Mouse (Mus musculus) heart, embryonic 15.5 days (tissue): ENCODE results near the gene Lrmda. TPM values are rescaled to one million over a fixed set of nuclear protein-coding genes. Genes with fewer than 3 reads are reported as not detected.
A peak's percentile ranks its signal among the peaks of the same experiment; 100 is the strongest.

Source experiments
- ATAC-seq: fragments of 200-750 bp; cut with Nextera tagmentation; replicated peaks from 2 replicates; pipeline ENCODE4 v1.8.0; 2017; ENCODE audit warnings: low read depth, moderate TSS enrichment; ENCODE audit not compliant: insufficient number of reproducible peaks, insufficient read depth, low FRiP score
- H3K27ac ChIP-seq: fragments of 300-500 bp; sonication (generic); 2 replicates; pipeline ENCODE4 v1.5.1; 2015; ENCODE audit warnings: mild to moderate bottlenecking, inconsistent platforms
- H3K27me3 ChIP-seq: fragments of 300-500 bp; sonication (generic); 2 replicates; pipeline ENCODE4 v1.6.1; 2015; ENCODE audit warnings: inconsistent platforms
- H3K36me3 ChIP-seq: fragments of 300-500 bp; sonication (generic); 2 replicates; pipeline ENCODE4 v1.6.1; 2015; ENCODE audit warnings: mild to moderate bottlenecking, inconsistent platforms
- H3K4me1 ChIP-seq: fragments of 300-500 bp; sonication (generic); replicated peaks from 2 replicates; pipeline ENCODE4 v1.6.1; 2015; ENCODE audit warnings: inconsistent platforms
- H3K4me2 ChIP-seq: fragments of 300-500 bp; sonication (generic); 2 replicates; pipeline ENCODE4 v1.6.1; 2015; ENCODE audit warnings: inconsistent platforms, mild to moderate bottlenecking, moderate library complexity
- H3K4me3 ChIP-seq: fragments of 300-500 bp; sonication (generic); 2 replicates; pipeline ENCODE4 v1.5.1; 2015; ENCODE audit warnings: mild to moderate bottlenecking, inconsistent platforms
- H3K9ac ChIP-seq: fragments of 300-500 bp; sonication (generic); 2 replicates; pipeline ENCODE4 v1.6.1; 2015; ENCODE audit warnings: mild to moderate bottlenecking, inconsistent platforms
- H3K9me3 ChIP-seq: fragments of 300-500 bp; sonication (generic); replicated peaks from 2 replicates; pipeline ENCODE4 v1.6.1; 2016; ENCODE audit warnings: inconsistent platforms
- WGBS: fragments of 180-500 bp; shearing (Covaris S2); methylation state at CpG from one replicate; pipeline ENCODE4 v1.1.7; 2015; ENCODE audit warnings: mixed read lengths; 5-methylcytosine and 5-hydroxymethylcytosine counted together
- polyA plus RNA-seq: library from polyadenylated mRNA; unstranded; fragments of >200 nt; fragmentation: Nextera tagmentation; extraction: Ambion mirVana; gene quantifications from 2 replicates; pipeline ENCODE4 v1.2.1, GENCODE M21; 2015

Lrmda gene
- polyA plus RNA-seq, 1 experiment from 2014 or later = 0.83 TPM

DNA sequence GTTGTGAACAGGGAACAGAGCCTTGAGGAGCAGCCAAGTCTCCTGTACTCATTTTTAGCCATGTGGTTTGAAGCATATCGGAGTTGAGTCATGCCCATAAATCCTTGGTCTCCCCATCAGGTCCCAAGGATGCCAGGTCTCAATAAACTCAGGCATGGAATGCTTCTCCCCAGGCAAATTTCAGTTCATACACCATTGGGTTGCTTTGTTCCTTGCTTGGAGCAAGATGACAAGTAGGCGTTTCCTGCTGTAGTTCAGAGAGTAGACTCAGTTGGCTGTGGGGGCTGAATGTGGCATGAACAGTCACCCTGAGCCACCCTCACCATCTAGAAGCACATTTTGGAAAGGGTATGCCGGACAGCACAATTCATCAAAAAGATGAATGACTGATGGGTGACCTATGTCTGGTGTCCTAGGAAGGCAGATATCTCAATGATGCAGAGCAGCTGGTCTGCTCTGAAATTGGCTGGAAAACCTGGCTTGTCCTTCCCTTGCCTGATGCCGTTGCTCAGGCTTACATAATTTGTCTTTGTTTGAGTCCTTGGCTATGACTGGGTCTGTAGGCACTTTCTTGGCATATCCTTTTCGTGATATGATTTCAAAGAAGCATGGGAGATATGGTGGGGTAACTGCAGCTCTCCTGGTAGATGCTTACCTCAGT, 425.8 kb downstream of the Lrmda start:
- peak; percentile 39; the same call in 1 of the 2 replicates for ATAC-seq
- no peaks in the 10 kb centered on the region for H3K9me3 ChIP-seq
- H3K27me3 ChIP-seq = no peaks in the 10 kb centered on the region
- H3K4me3 ChIP-seq = no peak overlapping the region
- H3K9ac ChIP-seq = no peak overlapping the region
- no peak overlapping the region for H3K27ac ChIP-seq
- 68% methylated on average over 5 of the region's 5 CpGs for WGBS
- H3K36me3 ChIP-seq = no peaks in the 10 kb centered on the region
- H3K4me2 ChIP-seq = no peak overlapping the region
- peaks cover 10% of the 10 kb centered on the region for H3K4me1 ChIP-seq

DNA sequence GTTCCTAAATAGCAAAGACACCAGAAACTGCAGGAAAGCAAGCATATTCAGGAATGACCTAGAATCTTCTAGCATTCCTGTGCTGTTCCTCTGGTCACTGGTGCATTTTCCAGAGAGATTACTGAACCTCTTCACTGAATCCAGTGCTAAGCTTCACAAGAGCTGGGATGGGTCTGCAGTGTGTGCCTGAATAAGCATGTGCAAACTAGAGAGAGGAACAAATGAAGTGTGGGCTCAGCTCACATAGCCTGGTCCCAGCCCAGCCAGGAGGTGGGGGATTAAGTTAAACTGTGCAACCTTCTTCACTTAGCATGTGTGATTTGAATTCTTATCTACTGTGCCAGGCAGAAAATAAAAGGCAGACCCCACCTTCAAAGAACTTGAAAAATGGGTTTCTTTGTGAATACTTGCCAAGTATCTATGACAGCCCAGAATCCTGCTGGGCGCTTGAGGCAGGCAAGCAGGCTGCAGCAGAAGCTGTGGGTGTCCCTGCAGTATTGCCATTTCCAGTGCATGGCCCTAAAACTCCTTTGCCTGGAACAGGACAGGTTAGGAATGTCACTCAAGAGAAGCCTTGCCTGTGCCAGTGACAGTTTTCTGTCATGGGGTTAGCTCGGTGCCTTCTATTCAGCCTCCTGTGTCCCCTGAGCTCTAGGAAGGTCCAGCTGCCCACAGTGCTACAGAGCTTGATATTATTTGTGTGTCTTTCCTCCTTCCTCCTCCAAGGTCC, 426.5 kb downstream of the Lrmda start:
- 67% methylated on average over 2 of the region's 2 CpGs for WGBS
- H3K4me3 ChIP-seq = no peak overlapping the region
- H3K4me2 ChIP-seq = no peak overlapping the region
- peaks cover 3% of the 10 kb centered on the region for H3K4me1 ChIP-seq
- no peak overlapping the region for H3K27ac ChIP-seq
- no peaks in the 10 kb centered on the region for H3K27me3 ChIP-seq
- no peaks in the 10 kb centered on the region for H3K36me3 ChIP-seq
- no peak overlapping the region for H3K9ac ChIP-seq
- no peaks in the 10 kb centered on the region for H3K9me3 ChIP-seq
- no peak for ATAC-seq

GRCm38 (mm10) chr14:22451603-22452002, 432.1 kb downstream of the Lrmda start:
- no peak overlapping the region for H3K4me2 ChIP-seq
- no peaks in the 10 kb centered on the region; the same call in 1 of the 2 replicates for H3K27me3 ChIP-seq
- H3K27ac ChIP-seq = no peak overlapping the region
- H3K9me3 ChIP-seq = no peaks in the 10 kb centered on the region
- 91% methylated on average over 4 of the region's 4 CpGs for WGBS
- H3K36me3 ChIP-seq = no peaks in the 10 kb centered on the region
- no peak overlapping the region for H3K9ac ChIP-seq
- H3K4me1 ChIP-seq = no peaks in the 10 kb centered on the region
- H3K4me3 ChIP-seq = no peak overlapping the region
- ATAC-seq = no peak

- H3K4me3 ChIP-seq = no peak overlapping the region
- no peaks in the 10 kb centered on the region for H3K9me3 ChIP-seq
- no peak overlapping the region for H3K9ac ChIP-seq
- H3K36me3 ChIP-seq = no peaks in the 10 kb centered on the region
- no peaks in the 10 kb centered on the region for H3K4me1 ChIP-seq
- WGBS = 67% methylated on average over 1 of the region's 1 CpGs
- ATAC-seq = no peak
- no peak overlapping the region for H3K4me2 ChIP-seq
- H3K27ac ChIP-seq = no peak overlapping the region
- 0 out of 2 replicates have a peak, but pooled peaks cover 3% of the 10 kb centered on the region for H3K27me3 ChIP-seq
Observed at GRCm38 (mm10) chr14:22464314-22464713, 444.8 kb downstream of the Lrmda start.

- H3K4me3 ChIP-seq = no peak overlapping the region
- H3K9ac ChIP-seq = no peak overlapping the region
- no peak overlapping the region for H3K4me2 ChIP-seq
- WGBS = 62% methylated on average over 4 of the region's 4 CpGs
- H3K9me3 ChIP-seq = no peaks in the 10 kb centered on the region
- H3K27ac ChIP-seq = no peak overlapping the region
- no peaks in the 10 kb centered on the region for H3K27me3 ChIP-seq
- no peaks in the 10 kb centered on the region for H3K36me3 ChIP-seq
- ATAC-seq = no peak
- H3K4me1 ChIP-seq = no peaks in the 10 kb centered on the region
Observed at GRCm38 (mm10) chr14:22471041-22471440, 451.5 kb downstream of the Lrmda start.

GRCm38 (mm10) chr14:22473451-22473850, 453.9 kb downstream of the Lrmda start:
- WGBS = 62% methylated on average over 7 of the region's 7 CpGs
- no peak overlapping the region for H3K4me2 ChIP-seq
- no peak for ATAC-seq
- no peak overlapping the region for H3K27ac ChIP-seq
- H3K4me1 ChIP-seq = no peaks in the 10 kb centered on the region
- H3K27me3 ChIP-seq = no peaks in the 10 kb centered on the region
- H3K4me3 ChIP-seq = no peak overlapping the region
- no peaks in the 10 kb centered on the region for H3K36me3 ChIP-seq
- no peaks in the 10 kb centered on the region for H3K9me3 ChIP-seq
- H3K9ac ChIP-seq = no peak overlapping the region

GRCm38 (mm10) chr14:22473991-22474390, 454.5 kb downstream of the Lrmda start:
- Histone ChIP-seq H3K27ac (no peak overlapping the region), H3K9ac (no peak overlapping the region), H3K9me3 (no peaks in the 10 kb centered on the region), H3K4me3 (no peak overlapping the region), H3K36me3 (no peaks in the 10 kb centered on the region), H3K27me3 (no peaks in the 10 kb centered on the region), H3K4me2 (no peak overlapping the region), H3K4me1 (no peaks in the 10 kb centered on the region)
- WGBS = 51% methylated on average over 6 of the region's 6 CpGs
- no peak for ATAC-seq

DNA sequence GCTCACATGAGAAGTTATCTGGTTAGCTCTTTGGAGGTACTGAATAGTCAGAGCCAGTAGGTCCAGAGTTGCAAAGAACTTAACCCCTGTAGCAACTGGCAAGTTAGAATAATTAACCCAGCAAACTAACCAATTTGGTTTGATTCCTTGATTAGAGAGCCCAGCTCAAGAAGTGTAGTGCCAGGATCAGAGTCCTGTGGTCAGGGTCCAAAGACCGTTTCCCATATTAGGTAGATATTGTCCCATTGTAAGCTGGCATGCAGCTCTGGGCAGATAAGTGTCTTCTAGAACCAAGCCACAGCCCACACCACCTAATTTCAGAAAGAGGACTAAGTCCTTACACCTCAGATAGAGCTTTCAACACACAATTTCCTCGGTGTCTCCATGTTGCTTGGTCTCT, 473.8 kb downstream of the Lrmda start:
- no peak for ATAC-seq
- Histone ChIP-seq H3K4me1 (no peaks in the 10 kb centered on the region), H3K4me3 (no peak overlapping the region), H3K9me3 (no peaks in the 10 kb centered on the region), H3K4me2 (no peak overlapping the region), H3K27me3 (no peaks in the 10 kb centered on the region), H3K36me3 (no peaks in the 10 kb centered on the region), H3K9ac (no peak overlapping the region), H3K27ac (no peak overlapping the region)
- 92% methylated on average over 2 of the region's 2 CpGs for WGBS

- H3K4me1 ChIP-seq = no peaks in the 10 kb centered on the region
- H3K36me3 ChIP-seq = no peaks in the 10 kb centered on the region
- no peak overlapping the region for H3K4me2 ChIP-seq
- H3K4me3 ChIP-seq = no peak overlapping the region
- H3K9me3 ChIP-seq = no peaks in the 10 kb centered on the region
- H3K27me3 ChIP-seq = no peaks in the 10 kb centered on the region
- H3K9ac ChIP-seq = no peak overlapping the region
- ATAC-seq = no peak
- H3K27ac ChIP-seq = no peak overlapping the region
Observed at GRCm38 (mm10) chr14:22494290-22494689, 474.8 kb downstream of the Lrmda start.

- WGBS = 51% methylated on average over 10 of the region's 10 CpGs
- ATAC-seq = no peak
Observed at GRCm38 (mm10) chr14:22494866-22495265, 475.4 kb downstream of the Lrmda start.

DNA sequence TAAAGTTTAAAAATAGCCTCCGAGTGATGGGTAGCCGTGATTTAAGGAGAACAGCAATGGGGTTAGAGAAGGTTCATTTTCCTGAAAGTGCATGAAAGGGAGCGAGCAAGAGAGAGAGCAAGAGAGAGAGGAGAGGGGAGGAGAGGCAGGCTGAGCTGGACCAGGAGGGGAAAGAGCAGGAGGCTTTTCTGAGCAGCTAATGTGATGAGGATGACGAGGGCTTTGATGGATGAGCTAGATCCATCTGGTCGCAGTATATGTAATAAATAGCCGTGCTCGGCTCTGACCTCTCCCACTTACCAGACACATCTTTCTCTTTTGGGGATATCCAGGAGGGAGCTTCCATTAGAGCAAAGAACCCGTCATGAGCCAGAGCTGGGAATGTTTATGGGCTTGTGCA, 475.8 kb downstream of the Lrmda start:
- H3K4me1 ChIP-seq = no peaks in the 10 kb centered on the region
- no peak for ATAC-seq

More at GRCm38 (mm10) chr14:22494866-22495265, 475.4 kb downstream of the Lrmda start:
- no peak overlapping the region for H3K27ac ChIP-seq
- no peaks in the 10 kb centered on the region for H3K4me1 ChIP-seq
- no peaks in the 10 kb centered on the region for H3K9me3 ChIP-seq
- H3K27me3 ChIP-seq = no peaks in the 10 kb centered on the region
- no peak overlapping the region for H3K9ac ChIP-seq
- no peak overlapping the region for H3K4me2 ChIP-seq
- H3K36me3 ChIP-seq = no peaks in the 10 kb centered on the region
- no peak overlapping the region for H3K4me3 ChIP-seq

DNA sequence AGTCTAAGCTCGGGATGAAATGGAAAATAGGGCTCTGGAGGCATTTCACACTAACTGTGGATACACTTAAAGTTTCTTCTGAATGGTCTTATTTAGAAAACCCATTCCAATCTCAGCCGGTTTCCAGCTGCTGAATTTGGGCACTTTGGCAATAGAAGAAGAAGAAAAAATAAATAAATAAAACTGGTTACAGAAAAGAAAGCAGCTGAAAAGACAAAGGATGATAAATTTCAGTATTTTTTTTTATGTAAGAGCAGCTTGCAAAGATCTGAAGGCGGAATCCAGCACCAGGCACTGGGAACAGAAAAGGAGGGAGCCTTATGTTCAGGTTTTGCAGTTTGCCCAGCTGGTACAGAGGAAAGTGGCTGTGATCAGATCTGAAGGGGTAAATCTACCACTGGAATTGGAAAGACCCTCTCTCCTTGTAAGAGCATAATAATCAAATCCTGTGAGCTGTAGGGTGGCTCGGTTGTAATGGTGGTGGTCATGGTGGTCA, 478.2 kb downstream of the Lrmda start:
- no peak overlapping the region for H3K4me3 ChIP-seq
- no peak overlapping the region for H3K27ac ChIP-seq
- H3K9ac ChIP-seq = no peak overlapping the region
- WGBS = 74% methylated on average over 4 of the region's 4 CpGs
- no peak overlapping the region for H3K4me2 ChIP-seq
- no peaks in the 10 kb centered on the region for H3K4me1 ChIP-seq
- H3K27me3 ChIP-seq = no peaks in the 10 kb centered on the region
- no peaks in the 10 kb centered on the region for H3K9me3 ChIP-seq
- ATAC-seq = no peak
- H3K36me3 ChIP-seq = no peaks in the 10 kb centered on the region

More for the DNA sequence above, 475.8 kb downstream of the Lrmda start:
- H3K4me2 ChIP-seq = no peak overlapping the region
- H3K27me3 ChIP-seq = no peaks in the 10 kb centered on the region
- H3K9ac ChIP-seq = no peak overlapping the region
- no peaks in the 10 kb centered on the region for H3K36me3 ChIP-seq
- WGBS = 56% methylated on average over 8 of the region's 8 CpGs
- H3K9me3 ChIP-seq = no peaks in the 10 kb centered on the region
- no peak overlapping the region for H3K27ac ChIP-seq
- no peak overlapping the region for H3K4me3 ChIP-seq
